Mouse (Mus musculus): ENCODE data around the gene Ptpra. TPM values are rescaled to one million over a fixed set of nuclear protein-coding genes. Genes with fewer than 3 reads are reported as not detected.
"Not testable (repeated sequence)": the region's sequence is repeated elsewhere in the genome, so short reads cannot be mapped to it uniquely, and the experiment has no call there.

Gene Ptpra
- total RNA-seq, 2 experiments from 2014 or later = 326 to 341 TPM

DNA sequence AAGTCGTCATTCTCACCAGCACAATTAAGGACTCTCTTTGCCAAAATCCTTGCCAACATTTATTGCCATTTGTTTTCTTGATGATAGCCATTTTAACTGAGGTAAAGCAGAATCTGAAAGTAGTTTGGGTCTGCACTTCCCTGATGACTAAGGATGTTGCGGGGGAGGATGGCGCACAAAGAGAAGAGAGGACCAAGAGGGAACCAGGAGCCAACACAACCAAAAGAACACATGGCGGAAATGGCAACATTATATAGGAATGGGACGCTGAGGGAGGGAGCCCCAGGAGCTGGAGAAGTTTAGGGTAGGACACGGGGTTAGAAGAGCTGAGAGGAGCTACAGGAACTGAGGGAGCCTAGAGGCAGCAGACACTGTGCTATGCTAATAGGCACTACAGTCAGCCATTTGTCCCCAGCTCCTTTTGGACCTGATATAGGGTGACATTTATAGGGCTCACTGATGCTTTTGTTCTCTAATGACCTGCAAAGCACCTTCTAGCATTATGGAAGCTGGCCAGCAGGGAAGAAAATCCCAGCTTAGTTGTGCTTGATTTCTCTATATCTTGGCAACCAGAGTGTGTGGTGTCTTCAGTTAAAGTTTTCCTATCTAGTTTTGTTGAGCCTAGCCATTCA, 26.7 kb downstream of the Ptpra start:
- Histone ChIP-seq H3K4me3 (no peak overlapping the region), H3K27ac (peak overlapping the region; percentile 66)
- TF ChIP-seq CTCF (conservative IDR thresholded peaks at IDR 0.05) = no peak
- DNase-seq (ENCODE audit: low spot score in 2 of 2) = no peak

DNA sequence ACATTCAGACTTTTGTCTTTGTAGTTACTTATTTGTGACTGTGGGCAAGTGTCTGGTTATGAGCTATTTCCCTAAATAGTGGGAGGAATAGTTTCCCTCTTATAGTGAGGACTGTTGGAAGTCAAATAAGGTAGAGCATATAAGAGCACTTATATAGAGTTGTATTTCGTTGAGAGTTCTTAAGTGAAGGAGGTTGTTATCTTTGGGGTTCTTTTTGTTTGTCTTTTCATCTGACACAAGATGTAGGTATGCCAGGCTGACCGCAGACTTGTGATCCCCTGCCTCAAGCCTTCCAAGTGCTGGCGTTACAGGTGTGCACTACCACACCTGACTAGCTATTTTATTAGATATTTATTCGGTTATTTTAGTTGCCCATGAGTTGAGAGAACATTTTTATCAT, 32.1 kb downstream of the Ptpra start:
- Histone ChIP-seq H3K4me3 (no peak overlapping the region), H3K27ac (0 out of 2 replicates have a peak overlapping the region, but pooled peaks have one; percentile 51)
- DNase-seq (ENCODE audit: low spot score in 2 of 2) = no peak
- TF ChIP-seq CTCF (conservative IDR thresholded peaks at IDR 0.05) = no peak

DNA sequence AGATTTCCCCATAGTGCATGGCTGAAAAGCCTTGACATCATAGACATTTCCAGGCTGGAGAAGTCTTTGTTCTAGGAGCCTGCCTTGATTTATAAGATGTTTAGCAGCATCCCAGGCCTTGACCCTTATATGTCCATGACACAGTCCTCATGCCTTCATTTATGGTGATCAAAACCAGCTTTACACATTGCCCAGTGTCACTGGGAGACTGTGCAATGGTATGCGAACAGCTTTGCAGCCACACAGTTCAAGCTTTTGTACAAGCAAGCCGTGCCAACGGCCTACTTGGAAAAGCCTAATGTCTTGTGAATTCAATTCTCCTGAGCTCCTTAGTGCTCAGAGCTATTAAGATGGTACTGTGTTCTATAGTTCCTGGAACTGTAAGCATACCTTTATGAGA, 32.6 kb downstream of the Ptpra start:
- Histone ChIP-seq H3K4me3 (no peak overlapping the region), H3K27ac (peak overlapping the region; percentile 51; the same call in 1 of the 2 replicates)
- no peak for DNase-seq (ENCODE audit: low spot score in 2 of 2)
- TF ChIP-seq CTCF (conservative IDR thresholded peaks at IDR 0.05) = no peak

DNA sequence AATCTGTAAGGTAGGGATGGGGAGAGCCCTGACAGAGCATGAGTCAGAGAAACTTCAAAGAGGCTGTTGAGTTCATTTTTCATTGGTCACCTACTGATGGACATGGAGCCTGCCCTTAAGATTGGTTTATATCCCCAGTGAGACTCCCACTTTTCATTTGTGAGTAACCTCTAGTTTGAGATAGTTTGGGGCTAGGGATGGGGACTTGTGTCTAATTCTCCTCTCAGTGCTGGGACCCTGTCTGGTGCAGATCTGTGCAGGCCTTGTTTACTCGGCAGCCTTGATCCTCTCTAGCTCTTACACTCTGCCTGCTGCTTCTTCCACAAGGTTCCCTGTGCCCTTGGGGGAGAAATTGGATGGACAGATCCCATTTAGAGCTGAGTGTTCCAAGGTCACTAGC, 34.1 kb downstream of the Ptpra start:
- no peak for DNase-seq (ENCODE audit: low spot score in 2 of 2)
- no peak overlapping the region for H3K4me3 ChIP-seq
- no peak for TF ChIP-seq CTCF (conservative IDR thresholded peaks at IDR 0.05)
- no peak overlapping the region for H3K27ac ChIP-seq

DNA sequence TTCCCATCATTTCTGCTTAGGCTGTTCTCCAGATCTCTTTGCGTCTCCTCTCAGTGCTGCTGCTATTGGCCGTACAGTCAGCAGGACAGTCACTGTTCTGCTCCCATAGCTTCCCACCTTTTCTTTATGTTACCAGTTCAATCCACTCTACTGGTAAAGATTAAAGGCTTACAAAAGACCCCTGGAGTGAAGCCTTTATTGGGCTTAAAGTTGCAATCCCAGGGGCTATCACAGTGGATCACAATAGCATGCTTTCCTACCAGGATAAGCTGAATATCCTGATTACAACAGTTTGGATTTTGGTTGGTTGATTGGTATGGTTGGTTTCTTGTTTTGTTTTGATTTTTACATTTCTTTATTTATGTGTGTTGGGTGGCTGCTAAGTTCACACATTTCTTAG, 37.9 kb downstream of the Ptpra start:
- H3K4me3 ChIP-seq = no peak overlapping the region
- DNase-seq (ENCODE audit: low spot score in 2 of 2) = no peak
- no peak for TF ChIP-seq CTCF (conservative IDR thresholded peaks at IDR 0.05)
- H3K27ac ChIP-seq = peak overlapping the region; percentile 86

GRCm38 (mm10) chr2:130488600-130488999, 38.5 kb downstream of the Ptpra start:
- DNase-seq (ENCODE audit: low spot score in 2 of 2) = no peak
- Histone ChIP-seq H3K4me3 (no peak overlapping the region), H3K27ac (peak overlapping the region; percentile 86)
- TF ChIP-seq CTCF (conservative IDR thresholded peaks at IDR 0.05) = no peak

- TF ChIP-seq CTCF (conservative IDR thresholded peaks at IDR 0.05) = no peak
- H3K4me3 ChIP-seq = no peak overlapping the region
- H3K27ac ChIP-seq = peak overlapping the region; percentile 86
- no peak for DNase-seq (ENCODE audit: low spot score in 2 of 2)
These were observed 41.1 kb downstream of the Ptpra start for GRCm38 (mm10) chr2:130491162-130491561.

GRCm38 (mm10) chr2:130491587-130491986, 41.5 kb downstream of the Ptpra start:
- H3K27ac ChIP-seq = peak overlapping the region; percentile 86
- peak; percentile 62 for TF ChIP-seq CTCF (conservative IDR thresholded peaks at IDR 0.05)
- DNase-seq (ENCODE audit: low spot score in 2 of 2) = peak; percentile 57 to 81
- no peak overlapping the region for H3K4me3 ChIP-seq

- not testable (repeated sequence) for DNase-seq (ENCODE audit: low spot score in 2 of 2)
- peak overlapping the region; percentile 88 for H3K27ac ChIP-seq
These were observed 45.0 kb downstream of the Ptpra start for GRCm38 (mm10) chr2:130495114-130495513.

DNA sequence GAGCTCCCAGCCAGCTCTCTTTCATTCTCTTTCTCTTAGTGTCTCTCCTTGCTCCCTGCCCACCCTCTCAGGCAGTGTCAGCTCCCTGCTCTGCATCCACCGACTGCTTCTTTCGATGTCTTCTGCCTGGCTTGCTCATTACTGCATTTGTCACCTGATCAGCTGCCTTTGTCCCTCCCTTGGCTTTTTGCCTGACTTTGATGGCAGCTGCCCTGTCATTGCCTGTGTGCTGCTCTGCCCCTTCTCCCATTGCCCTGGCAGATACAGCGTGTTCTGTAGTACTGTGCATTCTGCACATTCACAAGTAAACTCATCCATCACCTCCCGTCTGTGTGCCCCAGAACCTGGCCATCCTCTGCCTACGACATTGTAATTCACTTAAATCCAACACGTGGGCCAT, 46.0 kb downstream of the Ptpra start:
- H3K27ac ChIP-seq = peak overlapping the region; percentile 88
- DNase-seq (ENCODE audit: low spot score in 2 of 2) = peak; percentile 60 to 63
- no peak overlapping the region for H3K4me3 ChIP-seq
- no peak for TF ChIP-seq CTCF (conservative IDR thresholded peaks at IDR 0.05)

More at GRCm38 (mm10) chr2:130495114-130495513, 45.0 kb downstream of the Ptpra start:
- H3K4me3 ChIP-seq = not testable (repeated sequence)

GRCm38 (mm10) chr2:130496931-130497330, 46.9 kb downstream of the Ptpra start:
- no peak for DNase-seq (ENCODE audit: low spot score in 2 of 2)
- peak overlapping the region; percentile 88 for H3K27ac ChIP-seq
- no peak for TF ChIP-seq CTCF (conservative IDR thresholded peaks at IDR 0.05)
- H3K4me3 ChIP-seq = no peak overlapping the region

- no peak overlapping the region for H3K27ac ChIP-seq
- no peak for DNase-seq (ENCODE audit: low spot score in 2 of 2)
- TF ChIP-seq CTCF (conservative IDR thresholded peaks at IDR 0.05) = no peak
- H3K4me3 ChIP-seq = no peak overlapping the region
These were observed 49.5 kb downstream of the Ptpra start for GRCm38 (mm10) chr2:130499546-130499945.

- no peak overlapping the region for H3K27ac ChIP-seq
- TF ChIP-seq CTCF (conservative IDR thresholded peaks at IDR 0.05) = no peak
- DNase-seq (ENCODE audit: low spot score in 2 of 2) = no peak
- no peak overlapping the region for H3K4me3 ChIP-seq
These were observed 51.5 kb downstream of the Ptpra start for GRCm38 (mm10) chr2:130501556-130501955.

DNA sequence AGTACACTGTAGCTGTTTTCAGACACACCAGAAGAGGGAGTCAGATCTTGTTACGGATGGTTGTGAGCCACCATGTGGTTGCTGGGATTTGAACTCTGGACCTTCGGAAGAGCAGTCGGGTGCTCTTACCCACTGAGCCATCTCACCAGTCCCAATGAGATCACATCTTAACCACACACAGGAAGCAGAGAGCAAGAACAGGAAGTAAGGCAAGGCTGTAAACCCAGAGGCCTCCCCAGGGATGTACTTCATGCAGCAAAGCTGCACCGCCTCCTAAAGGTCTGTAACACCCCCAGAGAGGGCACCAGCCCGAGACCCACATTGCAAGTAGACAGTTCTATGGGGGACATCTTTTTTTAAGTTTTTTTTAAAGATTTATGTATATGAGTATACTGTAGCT, 61.5 kb downstream of the Ptpra start:
- not testable (repeated sequence) for H3K27ac ChIP-seq; DNase-seq (ENCODE audit: low spot score in 2 of 2); H3K4me3 ChIP-seq
